Mouse (Mus musculus) forebrain, embryonic 13.5 days (tissue): ENCODE results near the gene Rasgrf2. TPM values are rescaled to one million over a fixed set of nuclear protein-coding genes. Genes with fewer than 3 reads are reported as not detected.

Experiments
- ATAC-seq: fragments of 200-750 bp; cut with Nextera tagmentation; 2 replicates; pipeline ENCODE4 v1.8.0; 2017
- H3K27ac ChIP-seq: fragments of 300-500 bp; sonication (generic); 2 replicates; pipeline ENCODE4 v1.5.1; 2015; ENCODE audit warnings: inconsistent platforms, mild to moderate bottlenecking, moderate library complexity
- H3K27me3 ChIP-seq: fragments of 300-500 bp; sonication (generic); 2 replicates; pipeline ENCODE4 v1.6.1; 2015; ENCODE audit warnings: mild to moderate bottlenecking, inconsistent platforms
- H3K36me3 ChIP-seq: fragments of 300-500 bp; sonication (generic); 2 replicates; pipeline ENCODE4 v1.6.1; 2015; ENCODE audit warnings: mild to moderate bottlenecking, inconsistent platforms; ENCODE audit not compliant: poor library complexity, severe bottlenecking
- H3K4me1 ChIP-seq: fragments of 300-500 bp; sonication (generic); 2 replicates; pipeline ENCODE4 v1.6.1; 2015; ENCODE audit warnings: inconsistent platforms
- H3K4me2 ChIP-seq: fragments of 300-500 bp; sonication (generic); 2 replicates; pipeline ENCODE4 v1.6.1; 2015; ENCODE audit warnings: inconsistent platforms, mild to moderate bottlenecking, moderate library complexity
- H3K4me3 ChIP-seq: fragments of 300-500 bp; sonication (generic); 2 replicates; pipeline ENCODE4 v1.5.1; 2015; ENCODE audit warnings: mild to moderate bottlenecking, inconsistent platforms
- H3K9ac ChIP-seq: fragments of 300-500 bp; sonication (generic); 2 replicates; pipeline ENCODE4 v1.6.1; 2015; ENCODE audit warnings: mild to moderate bottlenecking, inconsistent platforms
- H3K9me3 ChIP-seq: fragments of 300-500 bp; sonication (generic); replicated peaks from 2 replicates; pipeline ENCODE4 v1.6.1; 2016; ENCODE audit warnings: inconsistent platforms
- WGBS: fragments of 180-500 bp; shearing (Covaris S2); methylation state at CpG from one replicate; pipeline ENCODE4 v1.1.7; 2015; 5-methylcytosine and 5-hydroxymethylcytosine counted together
- polyA plus RNA-seq: library from polyadenylated mRNA; unstranded; fragments of >200 nt; fragmentation: Nextera tagmentation; extraction: Ambion mirVana; gene quantifications from 2 replicates; pipeline ENCODE4 v1.2.1, GENCODE M21; 2015

Gene Rasgrf2
- polyA plus RNA-seq, 1 experiment from 2014 or later = 0.97 TPM

- H3K4me1 ChIP-seq = peaks cover 7% of the 10 kb centered on the region; the same call in 1 of the 2 replicates
- ATAC-seq = no peak
- no peaks in the 10 kb centered on the region for H3K27me3 ChIP-seq
- H3K9ac ChIP-seq = no peak overlapping the region
- H3K27ac ChIP-seq = no peak overlapping the region
- H3K9me3 ChIP-seq = no peaks in the 10 kb centered on the region
- H3K4me2 ChIP-seq = no peak overlapping the region
- H3K36me3 ChIP-seq = no peaks in the 10 kb centered on the region
- 100% methylated on average over 1 of the region's 1 CpGs for WGBS
- H3K4me3 ChIP-seq = no peak overlapping the region
These were observed 150.0 kb downstream of the Rasgrf2 start for GRCm38 (mm10) chr13:91981414-91981813.

- 80% methylated on average over 1 of the region's 1 CpGs for WGBS
- no peak for ATAC-seq
- H3K4me1 ChIP-seq = no peaks in the 10 kb centered on the region
- no peak overlapping the region for H3K4me3 ChIP-seq
- no peak overlapping the region for H3K4me2 ChIP-seq
- no peaks in the 10 kb centered on the region for H3K36me3 ChIP-seq
- no peak overlapping the region for H3K27ac ChIP-seq
- H3K9me3 ChIP-seq = no peaks in the 10 kb centered on the region
- H3K27me3 ChIP-seq = no peaks in the 10 kb centered on the region
- no peak overlapping the region for H3K9ac ChIP-seq
These were observed 154.5 kb downstream of the Rasgrf2 start for GRCm38 (mm10) chr13:91976971-91977370.

GRCm38 (mm10) chr13:91976541-91976940, 154.9 kb downstream of the Rasgrf2 start:
- Histone ChIP-seq H3K27ac (no peak overlapping the region), H3K4me3 (no peak overlapping the region), H3K36me3 (no peaks in the 10 kb centered on the region), H3K9ac (no peak overlapping the region), H3K4me1 (no peaks in the 10 kb centered on the region), H3K4me2 (no peak overlapping the region), H3K9me3 (no peaks in the 10 kb centered on the region), H3K27me3 (no peaks in the 10 kb centered on the region)
- ATAC-seq = no peak
- WGBS = 86% methylated on average over 2 of the region's 2 CpGs

GRCm38 (mm10) chr13:91974154-91974553, 157.3 kb downstream of the Rasgrf2 start:
- ATAC-seq = no peak
- Histone ChIP-seq H3K9ac (no peak overlapping the region), H3K27ac (no peak overlapping the region), H3K9me3 (no peaks in the 10 kb centered on the region), H3K4me3 (no peak overlapping the region), H3K4me1 (no peaks in the 10 kb centered on the region), H3K4me2 (no peak overlapping the region), H3K36me3 (no peaks in the 10 kb centered on the region), H3K27me3 (no peaks in the 10 kb centered on the region)
- 95% methylated on average over 1 of the region's 1 CpGs for WGBS

DNA sequence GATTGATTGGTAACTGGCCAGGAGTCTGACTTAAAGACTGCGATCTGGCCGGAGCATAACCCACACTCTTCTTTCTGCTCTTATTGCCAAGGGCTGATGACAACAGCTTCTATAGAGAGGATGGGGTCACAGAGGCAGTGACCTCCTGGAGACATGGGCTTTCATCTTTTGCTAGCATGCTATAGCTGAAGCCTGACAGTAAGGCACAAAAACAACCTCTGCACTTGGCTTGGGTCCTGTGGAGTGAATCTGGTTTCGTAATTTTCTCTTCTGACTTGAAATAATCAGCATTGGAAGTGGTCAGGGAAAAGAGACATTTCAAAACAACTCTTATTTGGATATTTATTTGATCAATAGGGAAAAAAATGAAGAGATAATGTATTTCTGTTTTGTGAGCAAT, 160.2 kb downstream of the Rasgrf2 start:
- Histone ChIP-seq H3K36me3 (no peaks in the 10 kb centered on the region), H3K4me3 (no peak overlapping the region), H3K9ac (no peak overlapping the region), H3K27me3 (no peaks in the 10 kb centered on the region), H3K4me1 (no peaks in the 10 kb centered on the region), H3K9me3 (no peaks in the 10 kb centered on the region), H3K4me2 (no peak overlapping the region), H3K27ac (no peak overlapping the region)
- WGBS = 94% methylated on average over 3 of the region's 3 CpGs
- ATAC-seq = no peak

- H3K4me1 ChIP-seq = no peaks in the 10 kb centered on the region
- H3K36me3 ChIP-seq = no peaks in the 10 kb centered on the region
- no peak overlapping the region for H3K4me3 ChIP-seq
- H3K9me3 ChIP-seq = no peaks in the 10 kb centered on the region
- no peak overlapping the region for H3K9ac ChIP-seq
- no peak overlapping the region for H3K27ac ChIP-seq
- H3K4me2 ChIP-seq = no peak overlapping the region
- H3K27me3 ChIP-seq = no peaks in the 10 kb centered on the region
- ATAC-seq = no peak
These were observed 175.0 kb downstream of the Rasgrf2 start for GRCm38 (mm10) chr13:91956474-91956873.

- H3K9ac ChIP-seq = no peak overlapping the region
- no peaks in the 10 kb centered on the region for H3K4me1 ChIP-seq
- no peak overlapping the region for H3K4me3 ChIP-seq
- no peak overlapping the region for H3K27ac ChIP-seq
- no peaks in the 10 kb centered on the region for H3K9me3 ChIP-seq
- WGBS = 91% methylated on average over 2 of the region's 2 CpGs
- H3K27me3 ChIP-seq = no peaks in the 10 kb centered on the region
- no peak for ATAC-seq
- H3K36me3 ChIP-seq = no peaks in the 10 kb centered on the region
- no peak overlapping the region for H3K4me2 ChIP-seq
These were observed 175.8 kb downstream of the Rasgrf2 start for GRCm38 (mm10) chr13:91955646-91956045.

- Histone ChIP-seq H3K27ac (no peak overlapping the region), H3K36me3 (no peaks in the 10 kb centered on the region), H3K4me1 (no peaks in the 10 kb centered on the region), H3K27me3 (no peaks in the 10 kb centered on the region), H3K9me3 (no peaks in the 10 kb centered on the region), H3K9ac (no peak overlapping the region), H3K4me3 (no peak overlapping the region), H3K4me2 (no peak overlapping the region)
- WGBS = 70% methylated on average over 1 of the region's 1 CpGs
- ATAC-seq = no peak
These were observed 176.3 kb downstream of the Rasgrf2 start for GRCm38 (mm10) chr13:91955175-91955574.

- Histone ChIP-seq H3K27ac (0 out of 2 replicates have a peak overlapping the region, but pooled peaks have one; percentile 40), H3K9me3 (no peaks in the 10 kb centered on the region), H3K4me3 (no peak overlapping the region), H3K27me3 (no peaks in the 10 kb centered on the region), H3K36me3 (no peaks in the 10 kb centered on the region), H3K4me2 (no peak overlapping the region), H3K9ac (no peak overlapping the region), H3K4me1 (no peaks in the 10 kb centered on the region)
- WGBS = 86% methylated on average over 9 of the region's 9 CpGs
- peak; percentile 86 for ATAC-seq
These were observed 191.3 kb downstream of the Rasgrf2 start for GRCm38 (mm10) chr13:91940113-91940512.

- no peaks in the 10 kb centered on the region for H3K27me3 ChIP-seq
- WGBS = 49% methylated on average over 1 of the region's 1 CpGs
- H3K4me1 ChIP-seq = no peaks in the 10 kb centered on the region
- H3K9me3 ChIP-seq = no peaks in the 10 kb centered on the region
- H3K4me2 ChIP-seq = no peak overlapping the region
- H3K4me3 ChIP-seq = no peak overlapping the region
- ATAC-seq = no peak
- no peak overlapping the region for H3K9ac ChIP-seq
- H3K36me3 ChIP-seq = no peaks in the 10 kb centered on the region
- no peak overlapping the region for H3K27ac ChIP-seq
These were observed 192.6 kb downstream of the Rasgrf2 start for GRCm38 (mm10) chr13:91938826-91939225.

- Histone ChIP-seq H3K36me3 (no peaks in the 10 kb centered on the region), H3K27ac (no peak overlapping the region), H3K4me3 (no peak overlapping the region), H3K4me1 (no peaks in the 10 kb centered on the region), H3K9me3 (no peaks in the 10 kb centered on the region), H3K9ac (no peak overlapping the region), H3K27me3 (no peaks in the 10 kb centered on the region), H3K4me2 (no peak overlapping the region)
- no peak for ATAC-seq
- WGBS = 89% methylated on average over 2 of the region's 2 CpGs
These were observed 194.2 kb downstream of the Rasgrf2 start for GRCm38 (mm10) chr13:91937232-91937631.

DNA sequence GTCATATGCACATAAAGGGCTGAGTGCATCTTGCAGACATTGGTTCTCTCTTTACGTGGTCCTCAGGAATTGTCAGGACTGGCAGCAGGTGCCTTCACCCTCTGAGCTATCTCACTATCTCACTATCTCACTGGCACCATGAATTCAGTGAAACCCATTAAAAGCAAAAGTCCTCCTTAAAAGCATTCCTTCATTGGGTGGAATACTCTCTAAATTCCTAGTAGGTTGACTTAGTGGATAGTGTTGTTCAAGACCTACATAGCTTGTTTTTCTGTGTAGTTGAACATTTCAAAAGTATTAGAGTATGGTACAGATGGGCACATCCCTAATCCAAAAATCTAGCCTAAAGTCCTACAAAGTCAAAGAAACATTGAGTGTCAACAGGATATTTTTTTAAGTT, 199.3 kb downstream of the Rasgrf2 start:
- Histone ChIP-seq H3K27me3 (no peaks in the 10 kb centered on the region), H3K9ac (no peak overlapping the region), H3K9me3 (no peaks in the 10 kb centered on the region), H3K4me2 (no peak overlapping the region), H3K4me3 (no peak overlapping the region), H3K36me3 (no peaks in the 10 kb centered on the region), H3K4me1 (no peaks in the 10 kb centered on the region), H3K27ac (no peak overlapping the region)
- 90% methylated on average over 1 of the region's 1 CpGs for WGBS
- ATAC-seq = no peak

- Histone ChIP-seq H3K4me2 (no peak overlapping the region), H3K9me3 (no peaks in the 10 kb centered on the region), H3K4me3 (no peak overlapping the region), H3K27me3 (no peaks in the 10 kb centered on the region), H3K27ac (no peak overlapping the region), H3K9ac (no peak overlapping the region), H3K4me1 (no peaks in the 10 kb centered on the region), H3K36me3 (no peaks in the 10 kb centered on the region)
- WGBS = 86% methylated on average over 7 of the region's 7 CpGs
- ATAC-seq = no peak
These were observed 201.3 kb downstream of the Rasgrf2 start for GRCm38 (mm10) chr13:91929943-91930726.
